Mouse (Mus musculus) megakaryocyte, embryonic 14.5 days (primary cell): ENCODE data around the gene Itgb1bp1.

Source experiments
- FLI1 ChIP-seq: IDR thresholded peaks from 2 replicates; pipeline ENCODE4 v1.6.1; 2012; ENCODE audit warnings: low read length, inconsistent platforms, mixed read lengths
- GATA1 ChIP-seq: IDR thresholded peaks from 3 replicates; pipeline ENCODE4 v1.6.1; 2012; ENCODE audit warnings: mixed read lengths, low read length, inconsistent platforms, borderline replicate concordance

GRCm38 (mm10) chr12:21244375-21244960 is 41.6 kb downstream of the Itgb1bp1 start:
- TF ChIP-seq GATA1: no peak
- TF ChIP-seq FLI1: no peak
